ENCODE assay signal across 28 mouse cellular contexts in the genomic region with DNA sequence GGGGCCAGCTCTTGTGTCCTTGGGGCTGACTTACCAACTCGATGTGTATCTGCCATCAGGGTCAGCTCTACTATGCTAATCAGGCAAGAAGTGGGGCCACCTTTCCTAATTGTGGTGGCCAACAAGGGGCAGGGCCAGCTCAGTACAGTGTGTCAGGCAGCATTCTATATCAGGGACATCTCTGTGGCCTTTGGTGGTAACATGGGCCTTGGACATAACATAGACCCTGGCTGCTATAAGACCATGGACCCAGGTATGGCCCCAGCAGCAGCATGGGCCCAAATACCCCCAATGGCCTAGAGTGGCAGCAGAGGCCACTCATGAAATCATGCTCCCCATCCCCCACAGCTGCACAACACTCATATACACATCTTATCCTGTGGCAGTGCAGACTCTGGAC. TPM values are rescaled to one million over a fixed set of nuclear protein-coding genes. Genes with fewer than 3 reads are reported as not detected.
"Had no signal": no experiment of that assay in that cellular context is flagged by ENCODE, and none has a peak within 500 bp of the region (broad histone marks: within the 10 kb centered on the region; RNA-seq: fewer than 3 reads in every experiment).

No protein-coding gene starts in this region.

- ATAC-seq: lung, postnatal 0 days; midbrain, embryonic 16.5 days had no signal

- DNase-seq: lung, adult 2 months; lung, postnatal 14 days; lung, postnatal 36 days; midbrain, embryonic 14.5 days; retina, postnatal 1 day; right cerebral cortex, adult 18-20 months; right cerebral cortex, postnatal 25 days; right cerebral cortex, postnatal 4 days; spleen, adult 18-20 months; thymus, adult 18-20 months; thymus, postnatal 14 days; thymus, postnatal 36 days had no signal

- H3K9ac ChIP-seq: lung, embryonic 15.5 days; midbrain, embryonic 12.5 days; neural tube, embryonic 13.5 days; neural tube, embryonic 15.5 days had no signal

- H3K27ac ChIP-seq: lung, embryonic 15.5 days; macrophage; midbrain, embryonic 10.5 days; midbrain, embryonic 12.5 days; neural tube, embryonic 13.5 days; neural tube, embryonic 15.5 days had no signal

- H3K9me3 ChIP-seq: lung, embryonic 15.5 days; midbrain, embryonic 10.5 days; midbrain, embryonic 12.5 days; neural tube, embryonic 13.5 days; neural tube, embryonic 15.5 days had no signal

- H3K4me1 ChIP-seq: lung, embryonic 15.5 days; megakaryocyte, embryonic 14.5 days; neural tube, embryonic 13.5 days; neural tube, embryonic 15.5 days had no signal

- H3K27me3 ChIP-seq: lung, embryonic 15.5 days; megakaryocyte, embryonic 14.5 days; midbrain, embryonic 12.5 days; neural tube, embryonic 13.5 days; neural tube, embryonic 15.5 days had no signal

- H3K4me3 ChIP-seq: lung, embryonic 15.5 days; megakaryocyte, embryonic 14.5 days; midbrain, embryonic 10.5 days; midbrain, embryonic 12.5 days; myocyte; neural tube, embryonic 13.5 days; neural tube, embryonic 15.5 days had no signal

- H3K4me2 ChIP-seq: lung, embryonic 15.5 days; midbrain, embryonic 12.5 days; neural tube, embryonic 13.5 days; neural tube, embryonic 15.5 days had no signal

- H3K36me3 ChIP-seq: lung, embryonic 15.5 days; midbrain, embryonic 10.5 days; midbrain, embryonic 12.5 days; neural tube, embryonic 13.5 days; neural tube, embryonic 15.5 days had no signal

RNA-seq across cellular contexts. Expression of a gene that starts 49.2 kb away (rescaled TPM):
- total RNA-seq: megakaryocyte progenitor cell, adult 5-6 weeks had no signal
- polyA plus RNA-seq: lung, adult 2 months; lung, embryonic 15.5 days; lung, postnatal 0 days; macrophage; midbrain, embryonic 10.5 days; midbrain, embryonic 12.5 days; midbrain, embryonic 14.5 days; midbrain, embryonic 16.5 days; myocyte; neural tube, embryonic 11.5 days; neural tube, embryonic 13.5 days; neural tube, embryonic 15.5 days; small intestine, adult 2 months; stomach, embryonic 14.5 days; stomach, embryonic 16.5 days; thymus, postnatal 0 days had no signal

RNA-seq across cellular contexts. Expression of a gene that starts 53.7 kb away (rescaled TPM):
- total RNA-seq: megakaryocyte progenitor cell, adult 5-6 weeks had no signal
- polyA plus RNA-seq: lung, embryonic 15.5 days; lung, postnatal 0 days; macrophage; midbrain, embryonic 10.5 days; midbrain, embryonic 12.5 days; midbrain, embryonic 14.5 days; midbrain, embryonic 16.5 days; myocyte; neural tube, embryonic 11.5 days; neural tube, embryonic 13.5 days; neural tube, embryonic 15.5 days; small intestine, adult 2 months; stomach, embryonic 14.5 days; stomach, embryonic 16.5 days; thymus, postnatal 0 days had no signal
